Mouse (Mus musculus): Measurements from ENCODE around the gene Mfap2.

The Mfap2 gene

DNA sequence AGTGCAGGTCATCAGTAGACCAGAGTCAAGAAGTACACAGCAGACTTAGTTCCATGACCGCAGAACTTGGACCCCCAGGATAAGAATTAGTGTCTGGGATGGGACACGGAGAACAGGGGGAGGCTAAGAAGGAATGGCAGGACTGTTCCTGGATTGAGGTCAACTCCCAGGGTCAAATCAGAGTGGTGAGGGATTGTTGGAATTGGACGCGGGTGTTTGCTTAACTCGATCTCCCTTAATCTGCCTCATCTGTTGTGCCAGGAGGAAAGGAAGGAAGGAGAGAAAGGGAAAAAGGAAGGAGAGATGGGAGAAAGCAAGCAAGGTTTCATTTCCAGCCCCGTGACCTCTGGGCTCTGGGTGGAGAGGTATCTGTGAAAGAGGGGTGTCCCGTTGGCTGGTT lies at the start of gene Mfap2:
Mfap2 (plus strand) TSS at position 301 of the 400 bp plus-strand sequence.
- peak; percentile 65 for DNase-seq

DNA sequence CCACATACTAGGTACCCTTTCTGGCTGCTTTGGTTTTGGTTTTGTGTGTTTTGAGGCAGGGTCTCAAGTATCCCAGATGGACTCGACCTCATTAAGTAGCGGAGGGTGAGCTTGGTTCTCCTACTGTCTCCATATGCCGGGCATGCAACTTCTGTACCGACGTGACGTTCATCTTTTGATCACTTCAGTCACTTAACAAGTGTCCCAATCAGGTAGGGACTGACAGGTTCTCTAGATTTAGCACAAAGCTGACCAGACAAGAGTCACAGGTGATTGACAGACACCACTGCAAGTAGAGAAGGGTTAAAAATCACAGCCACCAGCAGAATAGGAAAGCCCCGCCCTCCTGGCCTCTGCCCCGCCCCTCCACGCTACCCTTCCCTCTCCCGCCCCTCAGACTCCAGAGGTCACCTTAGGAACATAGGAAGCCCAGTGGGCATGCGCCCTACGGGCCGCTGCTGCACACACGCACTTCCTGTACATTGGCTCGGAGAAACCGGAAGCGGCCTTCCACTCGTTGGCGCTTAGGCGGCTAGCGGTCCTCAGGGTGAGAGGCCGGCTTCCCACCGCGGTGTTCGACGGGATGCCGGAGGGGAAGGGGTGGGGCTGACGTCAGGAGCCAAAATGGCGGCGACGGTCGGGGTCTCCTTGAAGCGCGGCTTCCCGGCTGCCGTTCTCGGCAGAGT lies 49.3 kb upstream of the Mfap2 start, which contains the start of gene Sdhb:
Sdhb (plus strand) TSS at position 423 of the 686 bp plus-strand sequence.
- DNase-seq, result peak; percentile 100

DNA sequence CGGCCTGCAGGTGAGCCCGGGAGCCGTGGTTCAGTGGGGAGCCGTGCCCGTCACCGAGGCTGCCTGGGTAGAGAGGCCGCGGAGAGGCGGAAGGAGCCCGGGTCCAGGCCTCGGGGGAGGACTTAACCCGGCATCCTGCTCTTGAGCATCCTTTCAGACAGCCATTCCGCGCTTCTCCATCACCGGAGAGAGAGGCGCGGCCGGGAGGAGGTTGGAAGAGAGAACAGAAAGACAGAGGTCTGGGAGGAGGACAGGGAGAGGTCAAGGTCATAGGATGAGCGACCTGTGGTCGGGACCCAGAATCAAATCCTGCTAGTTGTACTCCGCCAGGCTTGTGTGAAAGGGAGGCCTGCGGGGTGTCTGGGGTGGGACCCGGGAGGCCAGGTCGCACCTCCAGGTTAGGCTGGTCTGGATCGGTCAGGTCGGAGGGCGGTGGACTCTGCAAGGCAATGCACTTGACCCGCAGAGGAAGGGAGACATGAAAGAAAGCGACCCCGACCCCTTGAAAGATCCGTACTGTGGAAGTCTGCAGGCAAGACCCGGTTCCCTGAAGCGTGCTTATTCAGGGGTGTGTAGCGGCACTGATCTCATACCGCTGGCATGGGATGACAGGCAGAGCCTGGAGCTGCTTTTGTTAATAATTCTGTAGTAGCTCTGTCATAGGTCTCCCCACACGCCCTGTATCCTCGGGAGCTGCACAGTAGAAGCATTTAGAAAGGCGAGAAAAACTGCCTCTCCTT lies 48.6 kb upstream of the Mfap2 start:
- DNase-seq, result no peak

DNA sequence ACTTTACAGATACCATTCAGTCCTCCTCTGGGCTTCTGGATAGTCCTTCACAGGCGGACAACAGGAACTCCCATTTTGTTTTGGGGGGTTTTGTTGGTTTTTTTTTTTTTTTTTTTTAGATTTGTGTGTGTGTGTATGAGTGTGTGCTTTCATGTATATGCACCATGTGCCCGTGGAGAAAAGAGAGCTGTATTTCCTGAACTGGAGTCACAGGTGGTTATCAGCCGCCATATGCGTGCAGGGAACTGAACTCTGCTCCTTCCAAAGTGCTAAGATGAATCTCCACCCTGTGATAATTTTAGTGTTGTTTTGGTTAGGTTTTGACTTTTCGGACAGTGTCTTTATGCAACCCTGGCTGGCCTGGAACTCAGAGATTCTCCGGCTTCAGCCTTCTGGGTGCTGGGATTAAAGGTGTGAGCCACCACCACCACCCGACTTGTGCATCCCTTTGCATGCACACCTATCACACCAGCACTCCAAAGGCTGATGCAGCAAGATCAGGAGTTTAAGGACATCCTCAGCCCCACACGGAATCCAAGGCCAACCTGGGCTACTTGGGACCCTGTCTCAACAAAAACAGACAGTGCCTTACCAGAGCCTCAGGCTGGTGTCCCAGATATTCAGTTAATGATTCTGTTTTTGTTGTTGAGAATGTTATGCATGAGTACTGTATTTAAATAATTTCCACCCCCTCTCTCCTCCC lies 47.9 kb upstream of the Mfap2 start:
- DNase-seq, result no peak

DNA sequence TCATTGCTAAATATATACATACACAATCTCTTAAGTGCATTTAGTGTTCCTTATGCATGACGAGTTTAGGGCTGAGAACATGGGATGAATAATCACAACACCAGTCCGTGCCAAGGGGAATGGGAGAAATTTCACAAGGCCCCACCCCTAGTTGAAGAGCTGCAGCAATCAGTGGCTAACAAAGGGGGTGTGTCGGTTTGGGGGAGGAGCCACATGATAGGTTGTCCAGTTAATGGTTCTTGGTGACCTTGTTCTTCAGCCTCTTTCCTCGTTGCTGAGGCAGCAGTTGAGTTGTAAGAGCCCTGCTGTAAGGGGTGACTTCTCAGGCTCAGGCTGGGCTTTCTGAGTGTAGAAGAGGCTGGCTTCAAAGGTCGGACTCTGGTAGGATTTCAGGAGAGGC lies 47.3 kb upstream of the Mfap2 start:
- DNase-seq, result no peak

DNA sequence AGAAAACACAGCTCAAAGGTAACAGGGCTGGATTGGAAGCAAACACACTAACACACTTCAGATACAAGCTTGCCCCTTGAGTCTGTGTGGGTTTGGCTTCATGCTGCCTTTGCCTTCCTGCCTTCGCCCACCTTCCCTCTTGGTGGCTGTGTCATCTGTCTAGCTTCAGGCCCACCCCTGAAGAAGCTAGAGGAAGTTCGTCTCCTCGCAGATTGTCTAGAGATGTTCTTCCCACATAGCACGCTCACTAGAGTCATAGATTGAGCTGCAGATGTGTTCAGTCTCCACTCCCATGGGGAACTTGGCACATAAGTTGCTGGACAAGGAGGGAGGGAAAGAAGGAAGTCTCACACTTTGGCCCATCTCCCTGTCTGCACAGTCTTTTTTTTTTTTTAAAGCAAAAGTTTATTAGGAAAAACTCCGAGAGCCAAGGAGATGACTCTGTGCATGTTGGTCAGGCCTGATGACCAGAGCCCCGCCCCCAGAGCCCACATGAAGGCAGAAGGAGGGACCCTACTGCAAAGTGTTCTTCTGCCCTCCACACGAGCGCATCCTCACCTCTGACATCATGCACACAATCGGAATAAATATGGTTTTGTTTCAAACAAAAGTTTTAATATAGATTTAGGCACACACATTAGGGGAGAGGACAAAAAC lies 46.1 kb upstream of the Mfap2 start:
- DNase-seq, result no peak

DNA sequence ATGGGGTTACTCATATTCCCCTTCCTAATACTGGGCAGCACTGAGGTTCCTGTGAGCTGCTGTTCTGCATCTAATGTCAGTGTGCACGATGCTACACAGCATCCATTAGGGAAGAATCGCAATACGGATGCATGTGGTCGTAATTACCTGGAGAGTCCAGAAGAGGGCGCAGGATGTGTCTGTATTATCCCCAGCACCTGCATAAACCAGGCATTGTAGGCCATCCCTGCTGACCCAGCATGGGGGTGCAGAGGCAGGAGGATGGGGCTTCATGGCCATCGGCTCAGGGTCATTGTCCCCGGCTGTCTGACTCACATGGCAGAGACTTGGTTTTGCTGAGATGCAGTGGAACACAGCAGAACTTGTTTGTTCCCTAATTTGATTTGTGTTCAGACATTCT lies 45.6 kb upstream of the Mfap2 start:
- peak; percentile 90 for DNase-seq

DNA sequence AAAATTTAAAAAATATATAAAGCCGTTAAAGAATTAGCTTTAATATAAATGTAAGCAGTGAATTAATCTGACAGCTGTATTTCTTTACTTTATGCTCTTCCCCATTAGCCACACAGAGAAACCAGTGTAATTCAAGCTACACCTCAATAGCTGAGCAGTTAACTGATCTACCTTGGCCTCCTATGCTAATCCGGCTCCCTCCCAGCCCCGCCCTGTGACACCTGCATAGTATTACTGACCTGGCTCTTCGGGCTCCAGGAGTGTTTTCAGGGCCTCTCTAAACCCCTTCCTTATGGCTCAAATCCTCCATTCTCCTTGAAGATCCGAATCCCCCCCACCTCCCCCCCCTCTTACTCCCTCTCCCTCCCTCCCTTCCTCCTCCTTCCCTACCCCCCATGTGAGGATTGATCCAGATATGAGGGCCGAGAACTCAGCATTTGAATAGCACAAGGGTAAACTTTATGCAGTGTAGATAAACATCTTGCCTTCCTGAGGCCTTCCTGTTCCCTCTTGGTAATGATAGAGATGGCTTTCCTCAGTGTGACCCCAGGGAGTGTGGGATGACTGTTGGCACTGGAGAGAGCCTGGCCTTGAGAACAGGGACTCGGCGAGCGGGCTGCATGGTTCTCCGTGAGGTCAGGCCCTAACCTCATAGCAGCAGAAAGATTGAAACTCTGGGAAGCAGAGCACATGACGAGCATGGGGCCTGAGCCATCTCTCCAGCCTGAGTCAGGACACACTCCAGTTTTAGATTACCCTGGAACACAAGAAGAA lies 42.6 kb upstream of the Mfap2 start:
- no peak for DNase-seq

DNA sequence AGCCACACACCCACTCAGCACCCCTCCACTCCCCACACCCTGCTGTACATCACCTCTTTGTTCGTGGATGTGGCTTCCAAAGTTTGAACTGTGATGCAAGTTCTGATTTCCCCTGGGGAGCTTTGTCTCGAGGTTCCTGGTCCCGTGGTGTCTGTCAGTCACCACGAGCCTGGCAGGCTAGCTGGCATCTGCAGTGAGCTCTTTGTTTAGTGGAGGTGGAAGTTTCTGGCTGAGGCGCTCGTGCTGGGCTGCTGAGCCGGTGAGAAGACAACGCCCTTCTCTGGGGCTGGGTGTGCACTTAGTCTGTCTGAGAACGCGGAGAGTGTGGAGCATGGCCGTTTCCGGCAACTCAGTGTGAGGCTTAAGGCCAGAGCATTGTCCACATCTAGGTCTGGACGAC lies 38.5 kb upstream of the Mfap2 start:
- no peak for DNase-seq

DNA sequence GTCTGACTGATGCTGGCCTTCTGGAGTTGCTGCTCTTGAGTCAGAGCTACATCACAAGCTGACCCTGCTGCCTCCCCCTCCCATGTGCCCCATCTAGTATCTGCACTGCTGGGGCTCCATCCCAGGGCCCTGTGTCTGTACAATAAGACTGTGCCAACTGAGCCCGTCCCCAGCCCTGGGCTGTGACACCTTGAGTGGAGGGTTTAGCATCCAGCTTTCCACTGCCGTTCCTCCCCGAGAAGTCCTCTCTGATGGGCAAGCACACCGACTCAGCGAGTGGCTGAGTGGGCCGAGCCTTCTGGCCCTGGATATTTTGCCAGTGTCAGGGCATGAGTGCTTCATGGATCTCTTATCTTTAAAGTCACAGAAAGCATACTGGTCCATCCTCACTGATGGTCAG lies 35.8 kb upstream of the Mfap2 start:
- no peak for DNase-seq

DNA sequence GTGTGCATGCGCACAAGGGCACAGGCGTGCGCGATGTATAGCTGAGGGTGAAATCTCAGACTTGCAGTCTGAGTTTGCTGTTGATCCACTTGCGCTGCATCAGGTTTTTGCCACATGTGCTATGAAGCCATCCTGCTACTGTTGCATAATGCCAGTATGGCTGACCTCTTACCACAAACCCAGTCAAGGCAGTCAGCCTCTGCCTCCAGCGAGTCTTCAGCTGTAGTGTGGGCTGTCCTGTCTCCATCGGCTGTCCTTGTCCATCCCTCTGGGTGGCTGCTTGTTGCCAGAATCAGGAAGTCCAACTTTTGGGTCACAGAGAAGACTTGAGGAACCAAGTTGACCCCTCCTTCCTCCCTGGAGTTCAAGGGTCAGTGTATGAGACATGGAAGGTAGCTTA lies 34.9 kb upstream of the Mfap2 start:
- no peak for DNase-seq

DNA sequence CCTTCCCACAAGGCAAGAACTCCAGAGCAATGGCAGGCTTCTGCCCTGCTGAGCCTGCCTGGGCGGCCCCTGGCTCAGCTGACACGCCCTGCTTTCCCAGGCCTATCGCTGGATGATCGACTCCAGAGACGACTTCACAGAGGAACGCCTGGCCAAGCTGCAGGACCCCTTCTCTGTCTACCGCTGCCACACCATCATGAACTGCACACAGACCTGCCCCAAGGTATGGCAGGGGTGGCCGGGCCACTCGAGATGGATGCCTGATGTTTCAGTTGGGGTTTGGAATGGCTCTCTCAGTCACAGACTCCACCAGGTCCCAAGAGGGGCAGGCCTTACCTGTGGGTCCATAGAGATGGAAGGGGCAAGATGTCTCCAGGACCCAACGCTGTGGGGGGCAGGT lies 32.9 kb upstream of the Mfap2 start:
- DNase-seq, result no peak

DNA sequence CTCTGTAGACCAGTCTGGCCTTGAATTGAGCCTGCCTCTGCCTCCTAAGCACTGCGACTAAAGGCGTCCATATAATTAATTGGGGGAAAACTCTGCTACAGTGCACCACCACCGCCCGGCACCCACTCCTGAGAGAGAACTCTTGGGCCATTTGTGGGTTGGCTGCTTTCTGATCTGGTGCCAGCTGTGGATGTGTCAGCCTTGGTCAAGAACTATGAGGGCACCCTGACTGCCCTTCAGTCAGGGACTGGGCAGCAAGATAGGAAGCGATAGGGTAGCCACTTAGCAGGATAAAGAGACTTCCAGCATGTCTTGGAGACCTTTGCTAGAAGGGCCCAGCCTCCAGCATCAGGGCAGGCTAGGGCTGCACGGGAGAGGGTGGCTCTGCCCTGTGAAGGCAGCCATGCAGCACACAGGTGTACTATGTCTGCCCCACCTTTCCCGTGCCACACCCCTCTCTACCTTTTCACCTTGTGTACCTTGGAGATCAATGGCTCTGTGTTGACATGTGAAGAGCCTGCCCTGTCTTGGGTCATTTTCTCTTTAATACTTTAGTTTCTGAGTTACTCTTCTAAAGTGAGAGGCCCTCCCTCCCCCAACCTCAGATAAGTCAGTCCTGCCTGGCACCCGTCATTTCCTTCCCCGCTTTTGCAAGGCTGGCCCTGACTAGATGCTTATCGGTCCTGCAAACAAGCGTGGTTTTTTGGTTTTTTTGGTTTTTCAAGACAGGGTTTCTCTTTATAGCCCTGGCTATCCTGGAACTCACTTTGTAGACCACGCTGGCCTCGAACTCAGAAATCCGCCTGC lies 32.1 kb upstream of the Mfap2 start:
- no peak for DNase-seq

DNA sequence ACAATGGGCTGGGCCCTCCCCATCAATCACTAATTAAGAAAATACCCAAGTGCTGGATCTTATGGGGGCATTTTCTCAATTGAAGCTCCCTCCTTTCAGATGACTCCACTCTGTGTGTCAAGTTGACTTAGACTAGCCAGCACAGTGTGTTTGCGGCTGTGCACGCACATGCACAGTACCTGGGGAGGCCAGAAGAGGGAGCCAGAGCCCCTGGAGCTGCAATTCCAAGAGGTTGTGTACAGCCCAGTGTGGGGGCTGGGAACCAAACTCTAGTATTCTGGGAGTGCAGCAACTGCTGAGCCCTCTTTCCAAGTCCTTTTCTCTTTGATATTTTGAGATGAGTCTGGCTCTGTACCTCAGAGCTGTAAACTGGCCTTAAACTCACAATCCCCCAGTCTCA lies 28.6 kb upstream of the Mfap2 start:
- DNase-seq, result no peak

DNA sequence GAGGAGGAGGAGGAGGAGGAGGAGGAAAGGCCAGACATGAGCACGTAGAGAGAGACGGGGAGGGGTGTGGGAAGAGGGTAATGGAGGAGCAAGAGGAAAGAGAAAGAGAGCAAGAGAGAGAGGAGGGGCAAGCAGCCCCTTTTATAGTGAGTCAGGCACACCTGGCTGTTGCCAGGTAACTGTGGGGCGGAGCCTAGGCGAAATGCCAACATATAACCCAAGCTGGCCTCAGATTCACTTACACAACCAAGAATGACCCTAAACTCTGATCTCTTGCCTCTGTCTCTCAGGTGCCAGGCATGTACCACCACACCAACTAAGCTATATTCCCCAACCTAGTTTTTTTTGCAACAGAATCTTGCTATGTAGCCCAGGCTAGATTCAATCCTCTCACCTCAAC lies 27.4 kb upstream of the Mfap2 start:
- DNase-seq, result no peak

DNA sequence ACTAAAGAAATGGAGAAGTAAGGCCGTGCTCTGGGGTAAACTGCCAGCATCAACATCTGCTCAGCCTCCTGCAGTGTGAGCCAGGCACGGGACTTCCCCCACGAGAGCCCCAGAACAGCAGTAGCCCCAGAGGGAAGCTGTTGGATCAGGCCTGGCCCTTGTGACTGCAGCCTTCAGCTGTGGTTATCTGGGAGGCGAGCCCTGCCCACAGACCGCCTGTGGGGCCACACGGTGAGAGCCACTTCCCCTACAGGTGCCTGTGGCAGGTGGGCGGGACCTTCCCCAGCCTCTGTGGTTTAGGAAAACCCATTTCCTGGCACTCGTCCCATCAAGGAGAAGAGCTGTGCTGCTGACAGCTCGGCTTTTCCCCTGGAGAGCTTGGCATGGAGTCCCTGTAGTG lies 26.8 kb upstream of the Mfap2 start:
- no peak for DNase-seq

DNA sequence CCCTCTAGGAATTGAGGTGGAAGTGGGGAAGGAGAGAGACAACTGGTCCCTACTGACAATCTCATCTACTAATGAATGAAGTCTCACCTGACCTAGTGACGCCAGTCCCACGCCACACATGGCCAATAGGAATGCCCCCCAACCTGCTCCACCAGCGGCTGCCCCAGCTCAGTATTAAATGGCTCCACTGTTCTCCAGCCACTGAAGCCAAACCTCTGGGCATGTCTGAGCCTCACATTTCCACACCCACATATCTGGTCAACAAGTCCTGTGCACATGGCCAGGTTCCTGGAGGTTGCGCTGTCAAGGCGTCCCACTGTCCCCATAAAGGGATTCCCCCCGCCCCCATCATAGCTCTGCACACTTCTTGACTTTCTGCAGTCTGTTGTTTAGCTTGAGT lies 25.7 kb upstream of the Mfap2 start:
- DNase-seq, result no peak

DNA sequence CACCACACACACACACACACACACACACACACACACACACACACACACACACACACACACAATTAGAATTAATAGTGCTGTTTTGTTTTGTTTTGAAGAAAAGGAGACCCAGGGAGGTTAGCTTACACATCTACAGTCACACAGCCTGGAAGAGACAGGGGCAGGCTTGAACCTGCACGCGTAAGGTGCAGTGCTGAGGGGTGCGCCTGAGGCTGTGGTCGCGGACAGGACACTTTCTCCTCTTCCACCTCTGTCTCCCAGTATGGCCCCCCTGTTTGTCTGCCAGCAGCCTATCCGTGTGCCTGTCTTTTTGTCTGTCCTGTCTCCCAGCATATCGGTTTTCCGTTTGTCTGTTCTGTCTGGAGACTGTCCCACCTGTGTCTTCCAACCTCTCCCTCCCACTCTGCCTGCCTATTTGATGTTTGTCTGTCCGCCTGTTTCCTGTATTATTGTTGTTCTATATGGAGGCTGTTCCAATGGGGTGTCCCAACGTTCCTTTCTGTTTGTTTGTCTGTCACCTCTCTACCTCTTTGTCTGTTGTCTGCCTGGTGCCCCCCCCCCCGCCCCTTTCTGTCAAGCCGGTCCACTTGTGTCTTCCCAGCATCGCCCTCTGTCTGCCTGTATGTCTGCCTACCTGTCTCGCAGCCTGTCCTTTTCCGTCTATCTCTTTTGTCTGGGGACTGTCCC lies 24.1 kb upstream of the Mfap2 start:
- DNase-seq, result peak; percentile 27

DNA sequence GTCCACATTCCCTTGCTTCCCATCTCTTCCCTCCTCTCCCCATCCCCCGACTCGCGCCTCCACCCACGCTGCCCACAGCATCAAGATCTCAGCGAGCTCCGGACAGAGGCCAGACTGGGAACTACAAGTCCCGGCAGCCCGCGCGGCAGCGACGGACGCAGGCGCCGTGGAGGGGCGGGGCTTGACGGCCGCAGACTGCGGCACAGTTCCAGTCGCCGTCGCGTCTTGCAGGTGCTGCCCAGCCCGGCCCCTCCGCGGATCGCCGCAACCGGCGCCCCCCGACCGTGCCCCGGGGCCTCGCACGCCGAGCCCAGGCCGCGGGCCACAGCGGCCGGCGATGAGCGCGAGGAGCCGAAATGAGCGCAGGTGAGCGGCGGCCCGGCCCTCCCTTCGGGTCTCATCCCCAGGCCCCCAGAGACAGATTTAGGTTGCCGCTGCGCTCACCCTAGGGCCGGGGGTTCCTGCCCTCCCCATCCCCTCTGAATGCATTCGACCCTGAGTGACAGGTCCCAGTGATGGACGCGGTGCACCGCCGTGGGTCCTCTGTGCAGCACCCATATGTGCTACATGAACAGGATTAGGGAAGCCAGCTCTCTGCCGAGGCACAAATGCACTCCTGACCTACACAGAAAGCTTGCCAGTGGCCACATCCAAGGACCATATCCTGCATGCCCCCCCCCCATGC lies 23.4 kb upstream of the Mfap2 start, which contains the start of gene Atp13a2:
Atp13a2 (plus strand) TSS at position 163 of the 685 bp plus-strand sequence.
- peak; percentile 92 for DNase-seq

DNA sequence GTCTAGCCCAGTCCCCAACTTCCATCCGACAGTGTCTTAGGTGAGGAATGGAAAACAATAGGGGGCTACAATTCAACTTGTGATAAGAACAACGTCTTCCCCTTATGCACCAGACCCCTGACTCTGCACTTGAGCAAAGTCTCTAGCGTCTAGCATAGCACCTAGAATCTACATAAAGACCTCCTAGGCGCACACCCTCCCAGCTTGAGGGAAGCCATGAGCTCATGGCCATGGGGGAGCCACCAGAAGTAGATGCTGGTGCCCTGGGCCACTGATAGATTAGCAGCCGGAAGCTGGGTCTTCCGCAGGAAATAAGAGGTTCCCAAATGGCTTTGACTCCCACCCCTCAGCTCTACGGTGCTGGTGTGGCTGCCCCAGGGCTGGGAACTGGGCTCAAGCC lies 22.7 kb upstream of the Mfap2 start:
- DNase-seq, result no peak

Measured in retina, postnatal 1 day (tissue).